Mouse (Mus musculus) cerebellum, adult 2 months (tissue): ENCODE measurements around the gene Gucy2g.

Experiments used
- CTCF ChIP-seq: fragments of 200-500 bp; IDR thresholded peaks from 2 replicates; pipeline ENCODE4 v1.5.1; 2011; ENCODE audit warnings: low read depth, mild to moderate bottlenecking, control low read depth, low read length, moderate library complexity, borderline replicate concordance; ENCODE audit not compliant: insufficient read depth
- POLR2A ChIP-seq: fragments of 200-500 bp; IDR thresholded peaks from 2 replicates; pipeline ENCODE4 v1.6.1; 2011; ENCODE audit warnings: low read length, control low read depth, borderline replicate concordance; ENCODE audit not compliant: insufficient read depth

DNA sequence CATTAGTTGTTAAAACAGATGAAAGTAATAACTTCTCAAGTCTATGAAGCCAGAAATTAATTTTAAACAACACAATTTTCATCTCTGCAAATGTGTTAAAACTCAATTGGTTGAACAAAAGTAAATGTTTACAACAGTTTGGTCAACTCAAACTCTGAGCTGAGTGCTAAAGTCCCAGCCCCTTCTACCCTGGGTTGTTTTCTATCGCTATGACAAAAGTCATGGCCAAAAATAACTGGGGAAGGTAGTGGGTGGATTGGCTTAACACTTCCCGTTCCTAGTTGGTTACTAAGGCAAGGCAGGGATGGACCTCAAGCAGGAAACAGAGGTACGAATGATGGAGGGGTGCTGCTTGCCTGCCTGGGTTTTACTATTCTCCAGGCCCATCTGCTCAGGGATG is 35.7 kb upstream of the Gucy2g start:
- TF ChIP-seq CTCF (no peak), POLR2A (no peak)
